Mouse (Mus musculus) E14TG2a.4 (cell line): ENCODE measurements around the gene Ybx2.

Source experiments
- CTCF ChIP-seq: conservative IDR thresholded peaks from 2 replicates; pipeline ENCODE4 v1.5.1; 2014; ENCODE audit warnings: low read length
- POU5F1 ChIP-seq: IDR thresholded peaks from 2 replicates; pipeline ENCODE4 v1.6.1; 2014; ENCODE audit warnings: low read length, borderline replicate concordance

- TF ChIP-seq CTCF (no peak), POU5F1 (no peak)
Measured at GRCm38 (mm10) chr11:69966860-69967517, 31.4 kb downstream of the Ybx2 start.
